Mouse (Mus musculus): ENCODE results near the gene Fstl4.

The Fstl4 gene

DNA sequence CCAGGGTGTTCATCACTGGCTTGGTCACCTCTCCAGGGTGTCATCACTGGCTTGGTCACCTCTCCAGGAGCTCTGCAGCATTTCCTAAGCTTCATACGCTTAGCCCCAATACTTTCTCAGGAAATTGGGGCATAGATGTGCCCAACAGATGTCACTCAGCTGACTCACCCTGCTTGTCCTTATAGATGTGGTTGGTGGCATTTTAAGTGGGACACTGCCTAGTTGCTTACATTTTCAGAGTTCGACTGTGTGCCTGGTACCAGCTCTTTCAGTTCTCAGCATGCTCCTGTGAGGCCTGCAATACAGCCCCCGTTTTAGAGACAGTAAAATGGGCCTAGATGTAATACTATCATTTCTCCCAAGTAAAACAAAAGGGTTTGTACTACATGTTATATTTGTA lies 8.6 kb downstream of the Fstl4 start:
- no peak for DNase-seq

DNA sequence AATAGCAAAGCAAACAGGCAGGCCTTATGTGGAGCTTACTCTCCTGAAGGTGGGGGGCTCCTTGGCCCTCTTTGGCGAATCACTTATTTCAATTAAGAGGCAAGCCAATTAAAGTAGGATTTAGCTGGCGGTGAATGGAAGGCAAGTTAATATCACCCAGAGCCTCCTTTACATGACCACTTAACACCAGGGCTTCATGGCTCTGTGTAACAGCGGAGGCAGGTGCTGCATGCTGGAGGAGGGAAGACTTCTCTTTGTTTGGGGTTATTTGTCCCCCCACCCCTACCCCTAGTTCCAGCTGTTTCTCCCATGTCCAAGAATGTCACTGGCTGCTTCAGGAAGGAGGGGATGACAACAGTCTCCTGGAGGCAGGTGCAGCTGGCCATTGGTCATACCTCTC lies 10.9 kb downstream of the Fstl4 start:
- no peak for DNase-seq

DNA sequence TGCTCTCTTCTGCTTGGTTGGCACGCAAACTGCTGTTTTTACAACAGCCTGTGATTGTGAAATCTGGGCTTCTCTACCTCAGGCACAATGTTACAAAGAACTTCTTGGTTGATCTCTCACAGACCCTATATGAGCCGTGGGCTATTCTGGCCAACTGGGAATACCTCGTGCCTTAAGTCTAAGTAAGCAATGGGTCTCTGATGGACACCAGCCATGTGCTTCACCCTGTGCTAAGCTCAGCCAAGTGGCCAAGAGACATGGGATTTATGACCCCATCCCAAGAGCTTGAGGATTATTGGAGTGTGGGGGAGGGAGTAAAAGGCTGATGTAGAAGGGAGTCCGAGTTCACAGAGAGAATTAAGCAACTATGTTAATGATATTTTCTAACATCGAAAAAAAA lies 18.0 kb downstream of the Fstl4 start:
- DNase-seq, result no peak

DNA sequence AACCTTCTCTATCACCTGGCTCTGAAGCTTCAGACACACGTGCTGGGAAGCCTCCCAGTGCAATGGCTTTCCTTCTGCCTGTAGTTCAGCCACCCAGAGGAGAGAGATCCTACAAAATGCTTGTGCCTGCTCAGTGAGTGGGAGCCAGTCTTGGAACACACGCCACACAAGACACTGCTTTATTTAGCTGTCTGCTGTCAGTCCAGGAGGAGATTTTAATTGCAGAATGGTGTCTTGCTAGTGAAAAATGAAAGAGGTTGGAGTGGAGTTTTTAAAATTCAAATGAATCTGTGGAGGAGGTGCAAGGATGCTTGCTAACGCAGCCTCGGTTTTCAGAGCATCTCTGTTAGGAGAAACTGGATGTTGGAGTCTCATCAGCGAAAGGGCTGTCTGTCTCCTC lies 29.9 kb downstream of the Fstl4 start:
- no peak for DNase-seq

DNA sequence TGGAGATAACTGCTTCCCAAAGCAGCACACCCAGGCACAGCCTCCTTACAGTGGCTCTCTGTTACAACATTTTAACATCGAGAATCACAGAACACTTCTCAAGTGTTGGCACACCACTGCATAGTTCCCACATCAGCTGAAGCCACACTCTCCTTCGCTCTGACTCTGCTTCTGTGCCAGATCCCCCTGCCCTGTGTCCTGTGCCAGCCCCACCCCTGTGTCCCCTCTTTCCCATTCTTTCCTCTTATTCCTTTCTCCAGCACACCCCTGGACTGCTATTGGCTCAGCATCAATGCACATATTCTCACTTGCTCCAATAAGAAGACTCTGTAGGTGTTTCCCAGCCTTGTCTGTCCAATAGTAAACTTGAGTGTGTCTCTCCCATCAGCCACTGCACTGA lies 45.1 kb downstream of the Fstl4 start:
- no peak for DNase-seq

DNA sequence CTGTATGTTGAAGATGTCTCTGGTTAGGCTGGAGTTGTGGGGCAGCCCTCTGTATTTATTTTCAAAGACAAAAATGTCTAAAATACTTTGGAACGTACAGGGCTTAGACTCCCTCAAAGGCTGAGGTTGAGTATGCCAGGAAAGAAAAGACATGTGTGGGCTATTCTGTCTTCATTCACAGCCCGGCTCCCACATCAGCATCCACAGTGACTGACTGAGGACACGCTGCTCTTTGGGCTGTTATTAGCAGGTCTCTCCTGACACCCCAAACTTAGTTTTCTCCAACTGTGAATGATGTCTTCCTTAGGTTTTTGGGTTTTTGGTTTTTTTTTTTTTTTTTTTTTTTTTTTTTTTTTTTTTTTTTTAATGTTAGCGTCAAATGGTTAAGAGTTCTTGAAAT lies 51.6 kb downstream of the Fstl4 start:
- DNase-seq, result no peak

DNA sequence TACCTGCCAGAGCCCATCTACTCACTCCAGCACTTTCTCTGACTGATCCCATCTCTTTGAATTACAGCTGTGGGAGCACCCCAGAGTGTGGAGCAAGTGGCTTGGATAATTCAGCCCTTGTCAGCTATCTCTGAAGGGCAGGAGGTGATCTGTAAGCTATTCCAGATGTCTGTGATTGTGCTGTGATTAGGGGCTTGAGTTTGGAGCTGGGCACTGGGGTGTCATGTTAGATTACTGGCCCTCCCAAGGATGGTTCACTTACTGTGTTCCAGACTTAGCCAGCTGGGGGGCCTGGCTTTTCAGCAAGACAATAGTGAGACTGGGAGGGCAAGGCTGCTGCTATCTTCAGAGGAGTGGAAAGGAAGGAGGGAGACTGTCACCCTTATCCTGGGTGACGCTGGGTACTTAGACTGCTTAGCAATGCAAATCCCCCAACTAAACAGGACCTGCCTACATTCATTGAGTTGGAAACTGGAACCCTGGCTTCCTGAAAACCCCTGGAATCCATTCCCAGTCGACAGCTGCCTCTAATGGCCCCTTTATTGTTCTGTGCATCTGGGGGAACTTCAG lies 56.0 kb downstream of the Fstl4 start:
- DNase-seq, result no peak

DNA sequence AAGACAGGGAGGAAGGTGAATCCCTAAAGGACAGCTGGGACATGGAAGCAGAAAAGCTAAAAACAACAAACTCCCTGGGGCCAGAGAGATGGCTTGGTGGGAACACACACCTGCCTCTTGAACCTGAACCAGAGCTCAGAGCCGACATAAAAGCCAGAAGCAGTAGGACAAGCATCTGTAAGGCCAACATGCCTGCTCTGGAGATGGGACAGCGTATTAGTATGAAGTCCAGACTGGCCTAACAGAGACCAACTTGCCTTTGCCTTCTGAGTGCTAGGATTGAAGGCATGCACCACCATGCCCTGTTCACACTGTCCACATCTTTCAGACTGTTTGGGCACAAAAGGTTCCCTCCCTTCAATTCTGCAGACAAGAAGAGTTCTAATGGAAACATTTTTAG lies 62.2 kb downstream of the Fstl4 start:
- no peak for DNase-seq

DNA sequence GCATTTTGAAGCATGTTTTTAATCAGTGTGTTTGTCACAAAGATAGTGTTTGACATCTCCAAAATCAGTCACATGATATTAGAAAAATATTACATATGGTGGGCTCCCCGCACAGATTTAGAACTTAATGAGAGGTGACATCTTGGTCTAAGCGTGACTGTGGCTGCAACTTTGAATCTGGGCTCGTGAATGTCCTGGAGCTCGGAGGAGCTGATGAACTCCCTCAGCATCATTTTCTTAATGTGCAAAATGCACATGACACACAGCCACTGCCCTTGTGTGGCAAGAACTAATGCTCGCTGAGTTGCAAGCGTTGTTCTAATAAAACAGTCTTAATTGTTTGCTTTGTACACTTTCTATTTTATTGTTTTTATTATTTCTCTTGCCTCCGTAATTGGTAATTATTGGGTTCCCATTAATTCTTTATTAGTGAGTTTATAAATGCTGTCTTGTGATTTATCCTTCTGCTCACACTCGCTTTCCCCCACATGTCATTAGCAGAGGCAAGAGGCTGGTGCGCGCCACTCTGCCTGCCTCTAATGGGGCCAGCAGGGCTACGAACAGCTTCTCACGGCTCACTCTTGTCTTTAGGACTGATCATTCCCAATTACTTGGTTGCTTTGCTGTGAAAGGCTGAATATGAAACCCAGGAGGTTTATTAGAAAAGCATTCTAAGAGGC lies 67.3 kb downstream of the Fstl4 start:
- DNase-seq, result no peak

DNA sequence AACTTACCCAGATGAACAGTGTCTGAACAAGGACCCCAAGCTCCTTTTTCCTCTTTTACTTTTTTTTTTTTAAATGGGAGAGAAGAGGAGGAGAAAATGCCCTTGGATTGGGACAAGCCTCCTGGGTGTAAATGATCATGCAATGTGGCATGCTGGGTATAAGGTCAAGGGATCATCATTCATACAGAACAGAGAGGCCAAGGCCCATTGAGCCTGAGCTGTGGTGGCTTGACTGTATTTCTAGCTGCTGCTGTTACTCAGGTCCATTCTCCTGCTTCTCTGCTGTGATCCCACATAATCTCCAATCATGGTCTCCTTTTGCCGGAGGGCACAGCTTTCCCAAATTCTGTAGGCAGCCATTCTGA lies 67.9 kb downstream of the Fstl4 start:
- DNase-seq, result no peak

DNA sequence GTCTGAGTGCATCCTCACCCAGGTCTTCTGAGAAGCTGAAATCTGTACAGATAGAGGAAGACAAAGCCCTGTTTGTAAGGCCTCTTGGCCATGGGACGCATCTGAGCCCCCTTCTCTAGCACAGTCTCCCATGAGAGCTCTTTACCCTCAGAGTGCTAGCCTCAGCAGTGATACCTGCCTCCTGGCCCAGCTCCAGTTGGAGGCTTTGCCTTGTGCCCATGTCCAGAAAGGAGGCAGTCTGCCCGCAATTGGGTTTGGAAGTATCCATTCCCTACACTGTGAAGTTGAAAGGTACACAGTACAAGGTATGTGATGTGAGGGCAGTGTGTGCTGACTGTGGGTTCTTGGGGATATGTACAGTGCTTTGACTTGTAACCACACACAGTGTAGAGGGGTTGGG lies 84.3 kb downstream of the Fstl4 start:
- DNase-seq, result no peak

DNA sequence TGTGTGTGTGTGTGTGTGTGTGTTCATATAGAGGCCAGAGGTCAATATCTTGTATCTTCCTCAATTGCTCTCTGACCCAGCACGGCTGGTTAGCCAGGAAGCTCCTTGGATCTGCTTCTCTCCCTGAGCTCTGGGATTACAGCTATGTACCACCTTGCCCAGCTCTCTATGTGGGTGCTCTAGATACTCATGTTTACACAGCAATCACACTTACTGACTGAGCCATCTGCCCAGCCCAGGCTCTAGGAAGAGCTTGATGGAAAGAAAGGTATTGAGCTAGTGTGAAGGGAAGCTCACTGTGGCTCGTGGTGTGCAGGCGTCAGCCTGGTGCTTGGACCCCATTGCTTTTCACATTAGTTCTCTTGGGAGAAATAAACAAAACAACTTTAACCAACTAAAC lies 85.6 kb downstream of the Fstl4 start:
- no peak for DNase-seq

DNA sequence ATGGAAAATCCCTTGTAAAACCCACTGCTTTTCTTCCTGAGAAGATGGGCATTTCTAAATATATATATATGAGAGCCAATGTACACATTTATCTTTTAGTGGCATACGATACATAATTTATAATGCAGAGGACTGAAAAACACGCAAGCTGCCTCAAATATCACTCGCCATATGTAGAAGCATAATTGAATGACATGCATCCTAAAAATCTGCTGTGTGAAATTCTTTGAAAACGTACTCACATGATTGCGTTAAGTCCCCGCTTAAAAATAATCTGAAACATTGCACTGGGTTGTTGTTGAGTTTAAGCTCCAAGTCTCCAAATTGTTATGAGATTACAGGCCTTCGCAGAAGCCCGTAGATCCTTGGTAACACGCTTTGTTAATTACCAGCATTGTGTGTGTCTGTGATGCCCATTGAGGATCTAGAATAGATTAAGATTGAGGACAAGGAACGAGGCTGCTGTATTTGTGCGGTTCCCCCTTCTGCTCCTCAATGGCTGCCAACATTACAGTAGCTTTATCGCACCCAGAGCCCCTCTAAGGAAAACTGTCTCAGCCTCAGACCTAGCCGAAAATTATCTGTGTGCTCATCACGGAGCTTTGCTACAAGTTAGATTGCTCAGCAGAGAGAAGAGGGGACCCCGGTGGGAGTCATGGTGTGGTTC lies 108.5 kb downstream of the Fstl4 start:
- no peak for DNase-seq

DNA sequence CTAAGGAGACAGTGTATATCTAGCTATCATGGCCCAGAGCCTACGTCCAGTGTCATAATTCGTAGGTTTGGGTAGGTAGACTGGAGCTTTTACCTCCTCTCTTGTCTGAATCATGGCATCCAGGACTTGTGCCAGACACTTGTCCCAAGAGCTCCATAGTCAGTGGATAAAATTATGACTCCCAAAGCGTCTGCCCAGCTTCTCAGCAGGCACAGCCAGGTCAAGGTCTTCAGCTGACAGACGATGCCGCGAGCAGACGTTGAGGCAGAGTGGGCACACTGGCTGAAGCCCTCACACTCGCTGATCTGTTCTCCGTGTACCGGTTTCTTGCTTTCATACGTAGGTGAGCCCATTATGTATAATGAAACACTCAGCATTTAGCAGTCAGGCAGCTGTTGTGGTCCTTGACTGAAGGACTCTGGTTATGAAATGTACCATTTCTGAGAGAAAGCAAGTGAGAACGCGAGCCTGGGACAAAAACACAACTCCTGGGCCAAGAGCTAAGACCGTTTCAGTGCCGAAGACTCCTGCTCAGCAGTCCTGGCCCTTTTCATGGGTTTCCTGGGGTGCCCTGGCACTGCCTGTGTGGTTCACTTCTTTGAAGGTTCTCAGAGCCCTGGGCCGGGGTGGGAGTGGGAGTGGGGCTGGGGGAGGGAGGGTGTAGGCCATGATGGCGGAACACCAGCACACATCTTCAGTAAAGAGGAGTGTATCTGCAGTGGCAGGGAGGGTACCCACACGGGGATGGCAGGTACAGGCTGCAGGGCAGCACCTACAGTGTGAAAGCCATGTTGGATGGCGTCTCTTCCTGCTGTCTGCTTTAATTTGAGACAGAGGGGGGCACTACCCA lies 111.7 kb downstream of the Fstl4 start:
- DNase-seq, result no peak

DNA sequence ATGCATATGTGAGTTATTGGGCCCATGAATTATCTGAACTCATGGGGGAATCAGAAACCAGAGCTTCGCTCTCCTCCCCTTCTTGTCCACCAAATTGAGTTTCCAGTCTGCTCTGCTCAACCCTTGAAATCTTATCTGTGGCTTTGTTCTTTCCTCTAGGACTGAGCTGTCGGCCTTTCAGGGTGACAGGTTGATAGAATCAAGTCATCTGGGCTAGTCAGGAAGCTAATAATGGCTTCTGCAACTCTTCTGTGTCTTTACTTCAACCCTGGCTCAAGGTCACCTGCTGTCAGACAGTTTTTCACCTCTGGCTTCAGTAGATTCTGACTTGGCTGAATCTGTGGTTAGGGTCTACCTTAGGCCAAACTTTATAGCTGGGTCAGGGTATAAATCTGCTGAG lies 113.2 kb downstream of the Fstl4 start:
- DNase-seq, result no peak

DNA sequence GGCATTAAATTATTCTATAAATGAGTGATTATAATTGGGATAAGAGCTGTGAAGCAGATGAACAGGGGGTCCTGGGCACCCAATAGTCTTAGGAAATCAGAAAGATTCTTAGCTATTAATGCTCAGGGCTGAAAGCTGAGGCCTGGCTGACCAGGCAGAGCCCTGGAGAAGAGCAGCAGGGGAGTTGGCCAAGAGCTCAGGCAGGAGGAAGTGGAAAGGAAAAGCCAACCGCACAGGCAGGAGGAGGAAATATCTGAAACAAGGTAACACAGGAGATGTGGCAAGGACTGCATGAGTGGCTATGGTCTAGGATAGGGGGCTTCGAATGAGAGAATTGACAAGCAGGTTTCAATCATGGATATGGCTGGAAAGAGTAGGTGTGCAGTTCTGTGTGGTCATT lies 115.5 kb downstream of the Fstl4 start:
- DNase-seq, result no peak

DNA sequence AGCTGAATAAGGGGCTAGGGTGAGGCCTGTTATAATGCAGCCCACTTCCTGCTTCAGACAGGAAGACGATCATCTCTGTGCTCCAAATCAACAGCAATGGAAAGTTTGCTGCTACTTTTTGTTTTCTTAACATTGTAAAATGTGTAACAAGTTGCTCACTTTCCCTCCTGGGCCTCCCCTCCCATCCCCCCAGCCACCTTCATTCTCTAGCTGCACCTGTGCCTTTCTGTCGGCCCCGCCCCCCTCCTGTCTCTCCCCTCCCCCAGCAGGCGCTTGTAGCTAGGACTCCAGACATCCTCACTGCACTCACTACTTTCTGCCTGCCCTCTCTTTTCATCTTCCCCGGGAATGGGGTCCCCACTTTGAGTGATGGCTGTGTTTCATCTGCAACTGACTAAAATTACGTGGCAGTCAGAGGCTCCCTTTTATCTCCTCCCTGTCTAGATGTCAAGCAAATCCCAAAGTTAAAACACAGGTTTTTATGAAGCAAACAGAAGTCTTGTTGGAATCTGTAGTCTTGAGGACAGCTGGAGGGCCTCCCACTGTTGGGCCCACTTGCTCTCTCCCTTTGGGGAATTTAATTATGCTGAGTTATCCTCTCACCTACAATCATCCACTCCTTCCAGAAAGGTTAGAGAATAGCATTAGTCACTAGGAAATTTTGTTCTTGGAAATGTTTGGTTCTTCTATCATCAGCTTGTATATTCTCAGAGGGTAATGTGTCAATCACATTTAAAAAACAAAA lies 122.3 kb downstream of the Fstl4 start:
- no peak for DNase-seq

DNA sequence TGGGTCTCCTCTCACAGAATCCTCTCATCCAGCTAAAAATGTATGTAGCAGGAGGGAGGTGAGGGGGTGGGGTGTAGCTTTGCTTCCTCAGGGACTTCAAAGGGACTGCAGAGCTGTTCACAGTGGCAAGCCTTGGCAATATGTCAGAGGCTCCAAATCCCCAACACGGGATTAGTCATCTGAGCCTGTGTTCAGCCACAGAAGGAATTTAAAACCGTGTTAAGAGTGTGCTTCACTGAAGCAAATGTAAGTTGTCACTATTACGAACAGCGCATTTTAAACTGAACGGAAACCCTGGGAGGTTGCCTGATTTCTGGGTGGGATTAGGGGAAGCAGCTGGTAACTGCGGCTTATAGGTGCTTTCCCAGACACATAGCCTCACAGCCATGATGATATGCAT lies 123.7 kb downstream of the Fstl4 start:
- DNase-seq, result no peak

DNA sequence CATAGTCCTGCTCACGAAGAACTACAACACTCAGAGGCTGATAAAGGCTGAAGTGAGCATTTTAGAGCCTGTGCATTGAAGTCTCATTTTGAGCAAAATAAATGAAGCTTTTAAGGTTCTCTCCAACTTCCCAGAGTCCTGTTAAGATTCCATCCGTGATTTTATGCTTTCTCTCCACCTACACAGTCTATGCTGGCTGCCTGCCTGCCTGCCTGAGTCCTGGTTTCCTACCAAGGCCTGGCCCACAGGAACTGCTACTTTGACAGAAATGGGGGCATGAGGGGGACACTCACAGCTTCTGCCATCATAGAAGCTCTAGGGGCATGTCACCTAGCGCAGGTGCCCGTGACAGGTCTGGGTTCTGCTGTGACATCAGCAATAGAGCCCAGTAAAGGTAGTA lies 125.1 kb downstream of the Fstl4 start:
- DNase-seq, result no peak

DNA sequence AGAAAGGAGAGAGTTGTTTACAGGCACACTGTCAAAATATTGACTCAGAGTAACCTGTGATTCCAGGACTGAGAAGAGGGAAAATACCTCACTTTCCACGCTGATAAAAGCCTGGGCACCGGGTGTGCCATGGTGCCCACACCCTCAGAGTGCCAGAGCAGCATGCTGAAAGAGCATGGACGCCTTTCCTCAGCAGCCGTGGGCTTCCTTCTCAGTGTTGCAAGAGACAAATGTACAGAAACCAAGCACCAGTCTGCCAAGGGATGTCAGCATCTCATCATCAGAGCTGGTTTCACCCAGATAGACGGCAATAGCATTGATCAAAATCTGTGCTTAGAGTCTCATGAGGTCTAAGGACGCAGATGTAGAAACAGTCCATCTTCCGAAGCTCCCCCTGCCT lies 125.7 kb downstream of the Fstl4 start:
- no peak for DNase-seq

DNA sequence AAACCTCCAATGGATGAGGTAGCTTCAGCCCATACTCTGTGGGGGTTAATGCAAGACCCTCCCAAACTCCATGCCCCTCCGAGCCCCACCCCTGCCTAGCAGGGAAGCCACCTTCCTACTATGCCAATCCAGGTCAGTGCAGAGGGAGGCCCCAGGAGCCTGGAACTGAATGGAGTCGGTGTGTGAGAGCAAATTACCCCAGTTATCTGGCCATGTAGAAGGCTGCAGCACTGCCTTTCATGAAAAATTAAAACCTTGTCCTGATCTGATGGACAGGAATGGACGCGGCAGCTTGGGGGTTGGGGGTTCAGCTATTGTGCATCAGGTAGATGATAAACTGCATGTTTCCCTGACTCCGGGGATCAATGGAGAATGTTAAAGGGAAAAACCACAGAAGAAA lies 139.7 kb downstream of the Fstl4 start:
- DNase-seq, result no peak

DNA sequence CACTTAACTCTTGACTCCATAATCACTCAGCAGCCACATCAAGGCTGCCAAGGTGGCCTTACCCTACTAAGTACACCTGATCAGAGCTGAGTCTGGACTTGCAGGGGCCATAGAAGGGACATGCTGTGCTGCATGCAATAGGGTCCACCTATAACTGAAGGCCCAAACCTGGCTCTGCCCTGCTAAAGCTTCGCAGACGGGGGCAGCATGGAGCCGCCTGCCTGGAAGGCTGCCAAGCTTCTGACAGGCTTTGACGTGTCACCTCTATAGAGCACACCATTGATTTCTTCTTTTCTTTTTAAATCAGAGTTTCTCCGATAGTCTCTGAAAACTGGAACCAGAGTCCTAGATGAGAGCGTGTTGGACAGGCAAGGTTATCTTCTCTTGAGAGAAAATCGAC lies 146.4 kb downstream of the Fstl4 start:
- no peak for DNase-seq

DNA sequence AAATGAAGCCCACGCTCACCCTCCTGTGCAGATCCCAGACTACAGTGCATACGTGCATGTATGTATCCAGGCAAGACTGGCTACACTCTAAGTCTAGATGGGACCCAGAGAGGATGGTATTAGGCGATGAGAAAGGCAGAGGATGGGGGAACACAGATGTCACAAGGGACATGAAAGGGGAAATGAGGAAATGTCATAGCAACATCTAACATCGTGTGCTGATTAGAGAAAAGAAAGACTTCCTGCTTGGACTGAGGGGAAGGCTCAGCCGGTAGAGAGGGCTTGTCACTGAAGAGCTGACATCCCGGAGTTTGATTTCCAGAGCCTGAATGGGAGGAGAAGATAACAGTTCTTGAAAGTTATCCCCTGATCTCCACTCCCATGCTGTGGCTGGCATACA lies 150.0 kb downstream of the Fstl4 start:
- DNase-seq, result no peak
